Mouse (Mus musculus) embryonic facial prominence, embryonic 11.5 days (tissue): ENCODE measurements around the gene Kcnk4. TPM values are rescaled to one million over a fixed set of nuclear protein-coding genes. Genes with fewer than 3 reads are reported as not detected.

Experiments
- ATAC-seq: fragments of 200-750 bp; cut with Nextera tagmentation; replicated peaks from 2 replicates; pipeline ENCODE4 v1.8.0; 2017; ENCODE audit warnings: low read depth; ENCODE audit not compliant: insufficient number of reproducible peaks, low FRiP score, low TSS enrichment
- DNase-seq: peaks from one replicate; pipeline ENCODE4 v3.0.0-alpha.2; 2015; ENCODE audit warnings: low spot score
- H3K27ac ChIP-seq: fragments of 300-500 bp; sonication (generic); replicated peaks from 2 replicates; pipeline ENCODE4 v1.5.1; 2014; ENCODE audit warnings: mild to moderate bottlenecking, low read depth, low read length, control low read depth
- H3K27me3 ChIP-seq: fragments of 300-500 bp; sonication (generic); 2 replicates; pipeline ENCODE4 v1.6.1; 2014; ENCODE audit warnings: mild to moderate bottlenecking, low read length, moderate library complexity, mixed read lengths; ENCODE audit not compliant: control insufficient read depth, insufficient read depth
- H3K36me3 ChIP-seq: fragments of 300-500 bp; sonication (generic); replicated peaks from 2 replicates; pipeline ENCODE4 v1.6.1; 2014; ENCODE audit warnings: low read depth, mild to moderate bottlenecking, low read length, moderate library complexity, mixed read lengths; ENCODE audit not compliant: control insufficient read depth, insufficient read depth
- H3K4me1 ChIP-seq: fragments of 300-500 bp; sonication (generic); 2 replicates; pipeline ENCODE4 v1.6.1; 2014; ENCODE audit warnings: low read length, mixed read lengths; ENCODE audit not compliant: control insufficient read depth, insufficient read depth
- H3K4me2 ChIP-seq: fragments of 300-500 bp; sonication (generic); 2 replicates; pipeline ENCODE4 v1.6.1; 2014; ENCODE audit warnings: low read depth, mild to moderate bottlenecking, control low read depth, low read length, moderate library complexity
- H3K4me3 ChIP-seq: fragments of 300-500 bp; sonication (generic); 2 replicates; pipeline ENCODE4 v1.5.1; 2014; ENCODE audit warnings: low read depth, low read length, control low read depth
- H3K9ac ChIP-seq: fragments of 300-500 bp; sonication (generic); replicated peaks from 2 replicates; pipeline ENCODE4 v1.6.1; 2014; ENCODE audit warnings: mild to moderate bottlenecking, control low read depth, low read length
- H3K9me3 ChIP-seq: fragments of 300-500 bp; sonication (generic); replicated peaks from 2 replicates; pipeline ENCODE4 v1.6.1; 2016; ENCODE audit warnings: mild to moderate bottlenecking, low read length, inconsistent platforms, mixed read lengths; ENCODE audit not compliant: control insufficient read depth
- WGBS: fragments of 180-500 bp; shearing (Covaris S2); extraction: QIAGEN DNeasy Blood & Tissue Kit; methylation state at CpG from one replicate; pipeline ENCODE4 v1.1.7; 2014; 5-methylcytosine and 5-hydroxymethylcytosine counted together
- polyA plus RNA-seq: library from polyadenylated mRNA; unstranded; fragments of >200 nt; fragmentation: Nextera tagmentation; extraction: Ambion mirVana; gene quantifications from 2 replicates; pipeline ENCODE4 v1.2.1, GENCODE M21; 2014

The Kcnk4 gene
- polyA plus RNA-seq, 1 experiment from 2014 or later, result 0.32 TPM

- Histone ChIP-seq H3K9ac (no peak overlapping the region), H3K4me2 (no peak overlapping the region), H3K9me3 (no peaks in the 10 kb centered on the region), H3K27ac (no peak overlapping the region), H3K4me3 (no peak overlapping the region), H3K27me3 (no peaks in the 10 kb centered on the region), H3K36me3 (no peaks in the 10 kb centered on the region), H3K4me1 (no peaks in the 10 kb centered on the region)
- ATAC-seq (no peak), DNase-seq (no peak)
- WGBS, result 88% methylated on average over 6 of the region's 6 CpGs
Observed at GRCm38 (mm10) chr19:6943709-6944108, 9.4 kb upstream of the Kcnk4 start.

- no peaks in the 10 kb centered on the region for H3K27me3 ChIP-seq
- ATAC-seq (no peak), DNase-seq (no peak)
- H3K4me3 ChIP-seq, result peak overlapping the region; percentile 80
- peak overlapping the region; percentile 98 for H3K4me2 ChIP-seq
- no peaks in the 10 kb centered on the region for H3K4me1 ChIP-seq
- H3K36me3 ChIP-seq, result no peaks in the 10 kb centered on the region
- H3K9me3 ChIP-seq, result no peaks in the 10 kb centered on the region
- WGBS, result 22% methylated on average over 5 of the region's 5 CpGs
- peak overlapping the region; percentile 91; the same call in 1 of the 2 replicates for H3K27ac ChIP-seq
- H3K9ac ChIP-seq, result peak overlapping the region; percentile 93
Observed at GRCm38 (mm10) chr19:6942764-6943163, 8.4 kb upstream of the Kcnk4 start.

GRCm38 (mm10) chr19:6942249-6942691 lies 8.0 kb upstream of the Kcnk4 start, which contains the start of gene Gpr137:
Gene Gpr137 (minus strand): TSS chr19:6942480.
- WGBS, result under 1% methylated on average over 27 of the region's 27 CpGs

GRCm38 (mm10) chr19:6941372-6942248 lies 7.3 kb upstream of the Kcnk4 start, which contains the start of gene Bad:
Gene Bad (plus strand): TSS chr19:6941861.
- DNase-seq, result peak; percentile 95
- H3K9ac ChIP-seq, result peak within 1 kb of the TSS; percentile 93
- under 1% methylated on average over 81 of the region's 83 CpGs for WGBS

More at GRCm38 (mm10) chr19:6942249-6942691, 8.0 kb upstream of the Kcnk4 start, which contains the start of gene Gpr137:
- Histone ChIP-seq H3K9me3 (no peaks in the 10 kb centered on the region), H3K4me1 (no peaks in the 10 kb centered on the region), H3K27ac (peak within 1 kb of the TSS; percentile 91), H3K36me3 (no peaks in the 10 kb centered on the region), H3K4me2 (peak within 1 kb of the TSS; percentile 98), H3K9ac (peak within 1 kb of the TSS; percentile 93), H3K27me3 (no peaks in the 10 kb centered on the region), H3K4me3 (peak within 1 kb of the TSS; percentile 80)
- DNase-seq (peak; percentile 91), ATAC-seq (peak; percentile 76)

GRCm38 (mm10) chr19:6940396-6941351 lies 6.4 kb upstream of the Kcnk4 start:
- peak overlapping the region; percentile 80 for H3K9ac ChIP-seq
- peak; percentile 40; the same call in 1 of the 2 replicates for ATAC-seq
- H3K27ac ChIP-seq, result peak overlapping the region; percentile 35; the same call in 1 of the 2 replicates
- H3K4me3 ChIP-seq, result peak overlapping the region; percentile 80
- peak overlapping the region; percentile 98 for H3K4me2 ChIP-seq
- no peaks in the 10 kb centered on the region for H3K4me1 ChIP-seq
- no peaks in the 10 kb centered on the region for H3K36me3 ChIP-seq
- no peaks in the 10 kb centered on the region for H3K9me3 ChIP-seq
- 21% methylated on average over 27 of the region's 29 CpGs for WGBS
- peaks cover 6% of the 10 kb centered on the region; the same call in 1 of the 2 replicates for H3K27me3 ChIP-seq
- no peak for DNase-seq

More at GRCm38 (mm10) chr19:6941372-6942248, 7.3 kb upstream of the Kcnk4 start, which contains the start of gene Bad:
- H3K4me2 ChIP-seq, result peak within 1 kb of the TSS; percentile 98
- H3K9me3 ChIP-seq, result no peaks in the 10 kb centered on the region
- H3K4me1 ChIP-seq, result no peaks in the 10 kb centered on the region
- H3K36me3 ChIP-seq, result no peaks in the 10 kb centered on the region
- H3K4me3 ChIP-seq, result peak within 1 kb of the TSS; percentile 80
- peak; percentile 71 for ATAC-seq
- peak within 1 kb of the TSS; percentile 91 for H3K27ac ChIP-seq
- no peaks in the 10 kb centered on the region for H3K27me3 ChIP-seq

- no peak for ATAC-seq
- no peak for DNase-seq
- Histone ChIP-seq H3K4me1 (no peaks in the 10 kb centered on the region), H3K9ac (no peak overlapping the region), H3K27ac (no peak overlapping the region), H3K4me2 (no peak overlapping the region), H3K4me3 (no peak overlapping the region), H3K27me3 (peaks cover 13% of the 10 kb centered on the region), H3K36me3 (no peaks in the 10 kb centered on the region), H3K9me3 (no peaks in the 10 kb centered on the region)
- 90% methylated on average over 20 of the region's 20 CpGs for WGBS
Observed at GRCm38 (mm10) chr19:6939106-6940002, 5.0 kb upstream of the Kcnk4 start.
